Mouse (Mus musculus) right cerebral cortex, postnatal 25 days (tissue): Measurements from ENCODE around the gene Tdrd9.
"Not testable (repeated sequence)": the region's sequence is repeated elsewhere in the genome, so short reads cannot be mapped to it uniquely, and the experiment has no call there.

Experiments
- DNase-seq: peaks from one replicate; pipeline ENCODE4 v3.0.0; 2022

Tdrd9 gene

DNA sequence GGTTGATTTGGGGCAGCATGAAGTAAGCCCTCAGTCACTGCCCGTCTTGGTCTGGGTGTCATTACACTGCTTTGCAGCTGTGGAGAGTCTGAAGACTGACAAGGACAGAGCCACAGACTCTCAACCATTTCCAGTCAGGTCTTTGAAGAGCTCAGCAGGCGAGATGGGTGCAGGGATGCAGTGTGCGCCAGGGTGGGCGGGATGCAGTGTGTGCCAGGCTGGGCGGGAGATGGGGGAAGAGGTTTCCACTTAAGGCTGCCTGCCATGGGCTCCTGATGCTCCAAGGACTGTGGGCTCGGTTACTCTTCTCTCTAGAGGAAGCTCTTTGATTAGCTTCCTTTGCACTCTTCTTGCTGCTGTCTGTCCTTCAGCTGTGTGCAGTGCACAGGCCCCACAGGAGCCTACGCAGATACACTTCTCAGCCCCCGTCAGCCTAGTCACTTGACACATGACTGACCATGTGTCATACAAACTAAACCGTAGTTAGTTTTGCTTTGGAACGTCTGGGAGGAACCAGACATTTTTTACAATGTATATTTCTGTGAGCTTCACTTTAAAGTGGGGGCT lies 62.1 kb downstream of the Tdrd9 start:
- DNase-seq = no peak

- not testable (repeated sequence) for DNase-seq
Measured at GRCm38 (mm10) chr12:112035341-112036100, 64.2 kb downstream of the Tdrd9 start.

GRCm38 (mm10) chr12:112038441-112038840 lies 67.1 kb downstream of the Tdrd9 start:
- no peak for DNase-seq

GRCm38 (mm10) chr12:112039169-112039568 lies 67.8 kb downstream of the Tdrd9 start:
- DNase-seq = no peak

DNA sequence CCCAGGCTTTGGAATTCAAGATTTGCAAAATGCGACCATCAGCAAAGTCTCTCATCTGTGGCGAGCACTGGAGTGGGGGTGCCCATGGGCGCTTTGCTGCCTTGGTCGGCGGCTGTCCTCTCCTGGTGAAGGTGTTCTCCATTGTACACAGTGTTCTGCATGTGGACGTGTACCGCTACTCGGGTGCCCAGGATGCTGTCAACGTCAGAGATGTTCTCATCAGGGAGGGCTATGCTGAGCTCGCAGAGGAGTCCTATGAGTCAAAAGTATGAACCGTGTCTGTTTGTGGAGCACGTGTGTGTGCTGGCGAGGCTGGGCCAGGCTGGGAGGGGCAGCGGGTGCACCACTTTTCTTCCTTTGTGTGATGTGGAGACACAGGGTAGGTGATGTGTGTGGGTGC lies 71.3 kb downstream of the Tdrd9 start:
- DNase-seq = no peak

DNA sequence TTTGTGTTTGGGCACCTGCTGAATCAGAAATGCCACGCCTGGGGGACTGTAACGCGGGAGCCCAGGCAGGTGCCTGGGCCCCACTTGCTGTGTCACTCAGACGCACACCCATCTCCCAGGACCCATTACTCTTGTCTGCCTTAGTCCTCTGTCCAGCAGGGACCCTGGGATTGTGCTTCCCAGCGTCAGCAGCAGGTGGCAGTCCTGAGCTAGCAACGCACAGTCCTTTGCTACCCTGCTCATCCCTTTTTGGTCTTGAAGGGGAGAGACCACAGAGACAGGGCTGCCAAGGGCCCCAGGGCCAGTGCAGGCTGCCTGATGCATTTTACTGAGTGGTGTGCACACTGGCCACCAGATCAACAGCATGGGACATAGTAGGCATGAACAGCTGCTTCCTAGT lies 106.3 kb downstream of the Tdrd9 start:
- DNase-seq = peak; percentile 64

DNA sequence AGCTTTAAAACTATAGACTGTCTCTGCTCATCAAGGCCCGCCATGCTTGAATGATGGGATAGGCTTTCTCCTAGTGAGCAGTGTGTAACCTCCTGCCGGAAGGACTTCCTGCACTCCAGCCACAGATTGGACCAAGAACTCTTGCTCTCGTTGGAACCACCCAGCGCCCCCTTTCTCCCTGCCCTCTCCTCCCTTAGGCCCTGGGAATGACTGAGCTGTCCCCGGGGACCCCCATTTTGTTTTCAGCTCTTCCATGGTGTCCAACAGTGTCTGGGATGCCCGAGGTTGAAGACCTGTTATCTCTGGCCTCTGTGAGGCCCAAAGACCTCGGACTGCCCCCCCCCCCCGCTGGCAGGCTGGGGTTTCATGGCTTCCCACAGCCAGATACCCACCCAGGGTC lies 108.6 kb downstream of the Tdrd9 start:
- no peak for DNase-seq

DNA sequence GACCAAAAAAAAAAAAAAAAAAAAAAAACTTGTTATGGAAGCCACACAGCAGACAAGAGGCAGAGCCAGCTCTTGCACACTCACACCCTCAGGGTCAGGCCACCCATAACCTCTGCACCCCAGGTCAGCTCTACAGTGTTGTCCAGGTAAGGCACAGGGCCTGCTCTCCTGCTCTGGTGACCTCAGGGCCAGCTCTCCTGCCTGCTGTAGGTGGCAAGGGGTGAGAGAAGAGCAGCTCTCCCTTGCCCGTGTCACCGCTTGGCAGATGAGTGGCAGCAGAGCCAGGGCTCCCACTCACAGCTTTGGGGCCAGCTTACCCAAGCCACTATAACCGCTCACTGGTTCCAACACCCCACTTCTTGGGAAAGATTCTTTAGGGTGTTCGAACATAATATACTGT lies 109.6 kb downstream of the Tdrd9 start:
- DNase-seq = no peak

- no peak for DNase-seq
Measured at GRCm38 (mm10) chr12:112082241-112082640, 110.9 kb downstream of the Tdrd9 start.

GRCm38 (mm10) chr12:112086250-112086649 lies 114.9 kb downstream of the Tdrd9 start:
- DNase-seq = no peak

GRCm38 (mm10) chr12:112086726-112087125 lies 115.4 kb downstream of the Tdrd9 start:
- DNase-seq = no peak

DNA sequence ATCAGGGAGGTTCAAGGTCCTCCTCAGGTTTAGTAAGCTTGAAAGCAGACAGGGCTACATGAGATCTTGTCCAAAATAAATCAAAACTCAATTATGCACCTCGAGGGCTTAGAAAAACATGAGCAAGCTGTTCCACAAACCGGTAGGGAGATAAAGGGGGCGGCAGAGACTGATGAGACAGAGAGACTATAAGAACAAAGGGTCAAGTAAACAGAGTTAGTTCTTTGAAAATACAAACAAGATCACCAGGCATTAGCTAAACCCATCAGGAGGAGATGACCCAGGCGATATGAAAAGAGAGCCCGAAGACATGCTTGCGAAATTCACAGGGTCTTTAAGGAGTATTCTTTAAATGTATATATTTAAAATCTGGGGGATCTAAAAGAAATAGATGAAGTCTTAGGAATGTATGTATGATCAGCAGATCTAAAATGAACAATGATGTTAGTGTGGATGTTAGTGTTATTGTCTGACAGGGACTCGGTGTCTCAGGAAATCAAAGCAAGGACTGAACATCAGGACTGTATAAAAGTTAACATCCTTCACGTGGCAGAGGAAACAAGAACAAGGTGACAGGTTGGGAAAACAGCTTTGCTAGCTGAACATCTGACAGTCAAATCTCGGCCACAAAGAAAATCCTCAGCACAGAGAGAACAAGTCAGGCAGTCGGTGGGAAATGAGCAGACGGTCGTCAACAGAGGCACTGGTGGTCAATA lies 117.4 kb downstream of the Tdrd9 start:
- no peak for DNase-seq

DNA sequence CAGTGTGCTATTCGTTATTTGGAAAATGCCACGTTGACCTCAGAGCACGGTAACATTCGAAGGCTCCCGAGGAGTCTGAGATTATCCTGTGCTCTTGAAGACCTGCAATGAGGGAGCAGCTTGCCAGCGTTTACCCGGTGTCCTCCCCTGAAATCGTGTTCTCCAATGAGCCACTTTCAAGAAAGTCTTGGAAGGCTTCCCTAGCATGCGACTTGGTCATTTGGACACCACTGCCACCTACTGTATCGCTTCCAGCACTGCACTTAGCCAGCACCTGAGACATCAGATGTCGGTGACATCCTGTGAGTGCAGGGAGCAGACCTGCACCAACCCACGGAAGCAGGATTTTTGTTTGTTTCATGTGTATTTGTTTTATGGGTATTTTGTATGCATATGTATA lies 119.7 kb downstream of the Tdrd9 start:
- DNase-seq = peak; percentile 74

DNA sequence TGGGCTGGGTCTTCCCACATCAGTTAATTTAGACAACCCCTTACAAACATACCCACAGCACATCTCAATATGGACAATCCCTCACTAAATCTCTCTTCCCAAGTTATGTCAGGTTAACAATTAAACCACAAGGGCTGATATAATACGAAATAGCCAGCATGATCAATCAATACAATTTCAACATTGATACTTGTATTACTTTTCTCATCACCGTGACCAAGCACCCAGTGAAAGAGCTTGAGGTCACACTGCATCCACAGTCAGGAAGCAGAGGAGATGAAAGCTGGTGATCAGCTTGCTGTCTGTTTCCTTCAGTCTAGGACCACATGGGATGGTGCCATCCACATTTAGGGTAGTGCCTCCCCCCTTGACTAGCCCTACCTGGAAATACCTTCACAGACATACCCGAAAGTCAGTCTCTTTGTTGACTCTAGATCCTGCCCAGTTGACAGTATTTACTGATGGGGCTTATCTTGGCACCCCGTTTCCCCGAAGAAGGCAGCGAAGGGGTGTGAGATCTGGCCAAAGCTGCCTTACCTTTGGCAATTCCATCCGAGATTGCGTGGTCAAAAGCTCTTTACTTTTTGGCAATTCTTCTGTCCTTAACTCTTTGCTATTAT lies 123.0 kb downstream of the Tdrd9 start:
- DNase-seq = no peak

- DNase-seq = no peak
Measured at GRCm38 (mm10) chr12:112096051-112096732, 124.8 kb downstream of the Tdrd9 start.

DNA sequence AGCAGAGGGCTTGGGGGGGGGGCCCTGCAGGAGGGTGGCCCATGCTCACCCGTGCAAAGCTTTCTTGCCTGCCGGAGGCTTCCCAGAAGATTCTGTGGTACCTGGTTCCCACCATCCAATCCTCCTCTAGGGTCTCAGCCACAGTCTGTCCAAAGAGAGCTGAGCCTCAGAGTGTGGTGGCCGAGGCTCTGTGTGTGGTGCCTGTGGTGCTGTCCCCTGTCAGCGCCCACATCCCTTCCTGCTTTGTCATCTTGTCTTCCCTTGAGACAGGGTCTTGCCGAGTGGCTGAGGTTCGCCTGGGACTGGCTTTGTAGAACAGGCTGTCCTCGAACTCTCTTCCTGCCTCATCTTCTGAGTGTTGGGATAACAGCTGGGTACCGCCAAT lies 125.4 kb downstream of the Tdrd9 start:
- no peak for DNase-seq

- no peak for DNase-seq
Measured at GRCm38 (mm10) chr12:112100106-112100505, 128.7 kb downstream of the Tdrd9 start.

- DNase-seq = no peak
Measured at GRCm38 (mm10) chr12:112101045-112101444, 129.7 kb downstream of the Tdrd9 start.

DNA sequence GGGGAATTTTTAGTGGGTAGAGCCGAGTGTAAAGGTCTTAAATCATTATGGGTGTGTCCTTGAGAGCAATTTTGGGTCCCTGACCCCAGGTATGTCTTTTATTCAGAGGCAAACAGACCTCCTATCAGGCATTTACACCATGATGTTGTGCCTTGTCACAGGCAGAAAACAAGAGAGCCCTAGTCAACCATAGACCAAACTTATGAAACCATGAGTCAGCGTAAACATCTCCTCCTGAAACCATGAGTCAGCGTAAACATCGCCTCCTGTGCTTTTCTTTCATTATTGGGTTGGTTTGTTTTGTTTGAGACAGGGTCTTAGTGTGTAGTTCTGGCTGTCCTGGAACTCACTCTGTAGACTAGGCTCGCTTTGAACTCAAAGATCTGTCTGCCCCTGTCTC lies 131.8 kb downstream of the Tdrd9 start:
- no peak for DNase-seq

DNA sequence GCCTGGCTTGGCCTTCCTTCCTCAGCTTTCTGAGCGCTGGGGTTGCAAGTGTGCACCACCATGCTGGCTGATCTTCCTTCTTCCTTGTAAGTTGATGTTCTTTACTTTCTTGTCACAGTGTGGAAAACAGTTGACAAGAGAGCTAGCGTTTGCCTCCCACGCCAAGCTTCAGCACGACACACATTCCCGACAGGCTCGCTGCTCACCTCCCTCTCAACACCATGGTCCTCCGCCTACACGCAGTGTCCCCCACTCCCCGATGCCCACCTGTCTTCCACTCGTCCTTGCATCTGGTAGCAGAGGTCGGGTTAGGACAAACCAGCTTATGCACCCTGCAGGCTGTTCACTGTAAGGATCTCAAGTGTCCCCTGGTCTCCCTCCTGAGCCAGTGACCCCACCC lies 133.5 kb downstream of the Tdrd9 start:
- DNase-seq = no peak

- no peak for DNase-seq
Measured at GRCm38 (mm10) chr12:112106541-112106971, 135.2 kb downstream of the Tdrd9 start, which contains the start of gene Aspg. Aspg (plus strand) TSS chr12:112106679.

DNA sequence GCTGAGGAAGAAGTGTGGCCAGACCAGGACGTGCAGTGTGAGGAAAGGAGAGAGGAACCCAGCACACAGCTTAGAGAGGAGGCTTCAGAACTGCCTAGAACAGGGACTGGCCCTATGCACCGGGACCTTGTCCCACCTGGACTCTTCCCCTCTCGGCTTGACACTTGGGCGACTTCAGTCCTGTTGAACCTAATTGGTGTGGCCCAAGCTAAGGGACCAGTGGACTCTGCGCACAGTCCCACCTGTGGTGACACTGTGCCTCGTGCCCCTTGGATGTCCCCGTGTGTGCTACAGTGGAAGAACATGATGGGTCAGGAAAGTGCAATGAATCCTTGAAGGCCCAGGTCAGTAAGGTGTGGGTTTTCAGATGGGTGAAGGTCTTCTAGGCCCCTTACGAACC lies 136.3 kb downstream of the Tdrd9 start:
- no peak for DNase-seq
